Mouse (Mus musculus): ENCODE data around the gene 1700028J19Rik. TPM values are rescaled to one million over a fixed set of nuclear protein-coding genes. Genes with fewer than 3 reads are reported as not detected.

The 1700028J19Rik gene
- polyA plus RNA-seq (2015; fragmentation: Nextera tagmentation; extraction: Ambion mirVana) = 0.96 and 0.97 TPM in 2 replicates

DNA sequence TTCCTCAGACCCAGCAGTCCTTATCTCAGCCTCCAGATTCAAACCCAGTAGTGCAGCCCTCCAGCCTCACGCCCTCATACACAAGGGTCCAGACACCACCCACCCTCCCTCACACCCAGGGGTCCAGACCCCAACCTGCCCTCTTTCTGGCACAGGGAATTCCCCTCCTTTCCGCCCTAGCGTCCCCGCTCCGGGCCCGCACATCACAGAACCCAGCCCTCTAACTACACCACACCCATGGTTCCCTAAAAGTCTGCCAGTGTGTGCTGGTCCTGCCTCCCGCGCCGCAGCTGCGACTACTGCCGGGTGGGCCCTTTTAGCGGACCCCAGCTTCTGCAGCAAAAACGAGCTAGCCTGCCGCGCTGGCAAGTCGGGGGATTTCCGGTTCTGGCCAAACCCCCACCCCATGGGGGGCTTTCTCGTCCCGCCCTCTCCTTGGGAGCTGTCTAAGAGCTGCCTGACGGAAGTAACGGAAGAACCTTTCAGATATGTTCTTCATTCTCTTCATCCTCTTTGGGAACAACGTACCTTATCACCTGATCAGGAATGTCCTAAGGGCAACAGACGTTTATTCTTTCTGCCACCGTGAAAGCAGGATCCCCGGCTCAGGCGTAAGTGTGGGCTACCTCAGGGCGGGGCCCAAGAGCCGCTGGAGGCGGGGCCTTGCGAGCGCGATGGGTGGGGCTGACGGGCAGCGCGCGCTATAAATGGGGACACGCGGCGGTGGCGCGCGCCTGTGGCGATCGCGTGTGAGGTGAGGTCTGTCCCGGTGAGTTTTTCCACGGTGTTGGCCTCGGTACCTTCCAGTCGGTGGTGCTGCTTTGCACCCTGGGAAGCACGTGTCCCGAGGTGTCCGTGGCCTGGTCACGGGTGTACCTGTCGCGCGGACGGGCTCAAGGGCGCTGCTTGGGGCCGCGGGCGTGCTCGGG, at the start of gene 1700028J19Rik, which contains the start of gene 2410002F23Rik:
Gene 1700028J19Rik, minus strand, starts transcription at position 641 of the 929 bp plus-strand sequence.
Gene 2410002F23Rik, plus strand, starts transcription at position 668 of the 929 bp plus-strand sequence.
- Histone ChIP-seq H3K27ac (ENCODE audit: low read length) (peak within 1 kb of the TSS; percentile 94), H3K27me3 (ENCODE audit: control insufficient read depth, insufficient read depth, low read depth, low read length) (no peaks in the 10 kb centered on the region), H3K36me3 (ENCODE audit: control insufficient read depth, insufficient read depth, low read length) (peaks cover 16% of the 10 kb centered on the region), H3K4me1 (replicated peaks; ENCODE audit: control insufficient read depth, insufficient read depth, low read length) (peaks cover 10% of the 10 kb centered on the region), H3K9me3 (ENCODE audit: control insufficient read depth, low read length) (no peaks in the 10 kb centered on the region), H3K4me2 (ENCODE audit: low read depth, low read length) (peak within 1 kb of the TSS; percentile 54), H3K9ac (ENCODE audit: low read length) (peak within 1 kb of the TSS; percentile 95), H3K4me3 (ENCODE audit: low read length) (peak within 1 kb of the TSS; percentile 84)
- ATAC-seq (ENCODE audit: low read depth) = peak; percentile 91
- WGBS = under 1% methylated on average over 62 of the region's 62 CpGs

DNA sequence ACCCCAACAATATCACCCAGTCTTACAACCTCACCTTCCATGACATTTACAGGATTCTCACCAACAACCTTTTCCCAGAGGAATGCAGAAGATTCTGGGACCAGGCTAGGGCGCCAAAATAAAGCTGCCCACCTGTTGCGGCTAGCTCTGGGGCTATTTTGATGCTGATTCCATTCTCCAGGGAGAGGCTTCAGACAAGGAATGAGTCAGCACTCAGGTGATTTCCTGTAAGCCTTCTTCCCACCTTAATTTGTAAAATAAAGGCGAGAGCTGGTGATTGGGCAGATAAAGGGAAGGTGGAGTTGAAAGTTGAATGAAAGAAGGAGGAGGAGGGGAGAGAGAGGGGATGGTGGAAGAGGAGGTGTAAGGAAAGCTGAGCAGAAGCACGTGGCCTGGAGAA, 44.9 kb upstream of the 1700028J19Rik start:
- no peak overlapping the region for H3K4me3 ChIP-seq (ENCODE audit: low read length)
- no peaks in the 10 kb centered on the region; the same call in 1 of the 2 replicates for H3K9me3 ChIP-seq (ENCODE audit: control insufficient read depth, low read length)
- no peaks in the 10 kb centered on the region for H3K27me3 ChIP-seq (ENCODE audit: control insufficient read depth, insufficient read depth, low read depth, low read length)
- H3K27ac ChIP-seq (ENCODE audit: low read length) = no peak overlapping the region
- H3K36me3 ChIP-seq (ENCODE audit: control insufficient read depth, insufficient read depth, low read length) = no peaks in the 10 kb centered on the region
- H3K4me2 ChIP-seq (ENCODE audit: low read depth, low read length) = no peak overlapping the region
- 52% methylated on average over 4 of the region's 4 CpGs for WGBS
- H3K4me1 ChIP-seq (replicated peaks; ENCODE audit: control insufficient read depth, insufficient read depth, low read length) = no peaks in the 10 kb centered on the region
- ATAC-seq (ENCODE audit: low read depth) = no peak
- no peak overlapping the region for H3K9ac ChIP-seq (ENCODE audit: low read length)

GRCm38 (mm10) chr7:44290986-44291385, 44.5 kb upstream of the 1700028J19Rik start:
- 68% methylated on average over 4 of the region's 4 CpGs for WGBS
- no peak overlapping the region for H3K9ac ChIP-seq (ENCODE audit: low read length)
- no peak overlapping the region for H3K27ac ChIP-seq (ENCODE audit: low read length)
- no peaks in the 10 kb centered on the region for H3K36me3 ChIP-seq (ENCODE audit: control insufficient read depth, insufficient read depth, low read length)
- no peak overlapping the region for H3K4me3 ChIP-seq (ENCODE audit: low read length)
- no peaks in the 10 kb centered on the region for H3K27me3 ChIP-seq (ENCODE audit: control insufficient read depth, insufficient read depth, low read depth, low read length)
- no peaks in the 10 kb centered on the region; the same call in 1 of the 2 replicates for H3K9me3 ChIP-seq (ENCODE audit: control insufficient read depth, low read length)
- no peak overlapping the region for H3K4me2 ChIP-seq (ENCODE audit: low read depth, low read length)
- ATAC-seq (ENCODE audit: low read depth) = no peak
- H3K4me1 ChIP-seq (replicated peaks; ENCODE audit: control insufficient read depth, insufficient read depth, low read length) = no peaks in the 10 kb centered on the region

GRCm38 (mm10) chr7:44287760-44288159, 41.3 kb upstream of the 1700028J19Rik start:
- Histone ChIP-seq H3K9ac (ENCODE audit: low read length) (no peak overlapping the region), H3K9me3 (ENCODE audit: control insufficient read depth, low read length) (no peaks in the 10 kb centered on the region; the same call in 1 of the 2 replicates), H3K4me1 (replicated peaks; ENCODE audit: control insufficient read depth, insufficient read depth, low read length) (no peaks in the 10 kb centered on the region), H3K27ac (ENCODE audit: low read length) (no peak overlapping the region), H3K36me3 (ENCODE audit: control insufficient read depth, insufficient read depth, low read length) (no peaks in the 10 kb centered on the region), H3K27me3 (ENCODE audit: control insufficient read depth, insufficient read depth, low read depth, low read length) (no peaks in the 10 kb centered on the region), H3K4me2 (ENCODE audit: low read depth, low read length) (no peak overlapping the region), H3K4me3 (ENCODE audit: low read length) (no peak overlapping the region)
- no peak for ATAC-seq (ENCODE audit: low read depth)
- 45% methylated on average over 7 of the region's 7 CpGs for WGBS

DNA sequence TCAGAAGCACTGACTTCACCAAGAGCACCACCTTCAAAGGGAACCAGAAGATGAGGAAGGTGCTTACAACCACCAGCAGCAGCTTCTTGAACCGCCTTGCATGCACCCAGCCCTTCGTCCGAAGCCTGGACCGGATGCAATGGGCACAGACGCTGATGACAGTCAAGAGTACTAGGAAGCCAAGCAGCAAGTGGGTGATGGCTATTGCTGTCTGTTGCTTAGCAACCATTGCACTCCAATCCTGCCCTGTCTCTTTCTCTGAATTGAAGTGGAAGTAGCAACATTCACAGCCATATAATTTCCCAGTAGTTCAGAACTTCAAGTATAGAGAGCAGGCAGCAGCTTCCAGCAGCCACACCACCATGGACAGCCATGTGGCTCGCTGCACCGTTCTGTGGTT, 35.1 kb upstream of the 1700028J19Rik start:
- H3K27ac ChIP-seq (ENCODE audit: low read length) = no peak overlapping the region
- H3K27me3 ChIP-seq (ENCODE audit: control insufficient read depth, insufficient read depth, low read depth, low read length) = no peaks in the 10 kb centered on the region
- 66% methylated on average over 7 of the region's 7 CpGs for WGBS
- H3K4me2 ChIP-seq (ENCODE audit: low read depth, low read length) = no peak overlapping the region
- no peak for ATAC-seq (ENCODE audit: low read depth)
- H3K4me1 ChIP-seq (replicated peaks; ENCODE audit: control insufficient read depth, insufficient read depth, low read length) = no peaks in the 10 kb centered on the region
- no peaks in the 10 kb centered on the region; the same call in 1 of the 2 replicates for H3K9me3 ChIP-seq (ENCODE audit: control insufficient read depth, low read length)
- no peaks in the 10 kb centered on the region for H3K36me3 ChIP-seq (ENCODE audit: control insufficient read depth, insufficient read depth, low read length)
- no peak overlapping the region for H3K4me3 ChIP-seq (ENCODE audit: low read length)
- H3K9ac ChIP-seq (ENCODE audit: low read length) = no peak overlapping the region

DNA sequence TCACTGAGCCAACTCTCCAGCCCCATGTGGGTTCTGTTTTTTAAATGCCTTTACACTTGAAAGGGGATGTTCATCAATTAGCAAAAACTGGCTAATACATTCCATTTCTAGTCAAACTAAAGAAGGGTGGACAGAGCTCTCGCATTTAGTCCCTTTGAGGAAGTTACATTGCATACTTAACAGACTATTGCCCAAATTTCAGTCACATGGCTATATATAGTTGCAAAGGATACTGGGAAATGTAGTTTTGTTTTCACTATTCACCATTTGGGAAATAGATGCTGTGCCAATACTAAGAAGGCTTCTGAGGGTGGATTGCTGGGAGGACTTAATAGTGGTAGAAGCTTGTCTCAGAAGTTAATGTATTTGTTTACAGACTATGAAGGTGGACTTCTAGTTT, 34.5 kb upstream of the 1700028J19Rik start:
- no peak for ATAC-seq (ENCODE audit: low read depth)
- no peak overlapping the region for H3K27ac ChIP-seq (ENCODE audit: low read length)
- H3K36me3 ChIP-seq (ENCODE audit: control insufficient read depth, insufficient read depth, low read length) = no peaks in the 10 kb centered on the region
- no peak overlapping the region for H3K9ac ChIP-seq (ENCODE audit: low read length)
- no peaks in the 10 kb centered on the region for H3K9me3 ChIP-seq (ENCODE audit: control insufficient read depth, low read length)
- no peaks in the 10 kb centered on the region for H3K27me3 ChIP-seq (ENCODE audit: control insufficient read depth, insufficient read depth, low read depth, low read length)
- H3K4me2 ChIP-seq (ENCODE audit: low read depth, low read length) = no peak overlapping the region
- no peak overlapping the region for H3K4me3 ChIP-seq (ENCODE audit: low read length)
- no peaks in the 10 kb centered on the region for H3K4me1 ChIP-seq (replicated peaks; ENCODE audit: control insufficient read depth, insufficient read depth, low read length)
- 45% methylated on average over 1 of the region's 1 CpGs for WGBS

DNA sequence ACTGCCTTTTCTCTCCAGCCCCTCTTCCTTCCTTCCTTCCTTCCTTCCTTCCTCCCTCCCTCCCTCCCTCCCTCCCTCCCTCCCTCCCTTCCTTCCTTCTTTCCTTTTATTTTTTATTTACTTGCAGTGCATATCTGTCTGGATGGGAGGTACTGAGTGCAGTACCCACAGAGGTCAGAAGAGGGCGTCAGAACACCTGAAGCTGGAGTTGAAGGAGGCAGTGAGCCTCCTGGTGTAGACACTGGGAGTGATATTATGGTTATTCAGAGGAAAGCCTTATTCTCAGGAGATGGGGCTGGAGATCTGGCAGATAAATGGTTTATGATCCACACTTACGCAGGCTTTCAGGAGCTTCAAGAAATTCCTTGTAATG, 30.7 kb upstream of the 1700028J19Rik start:
- Histone ChIP-seq H3K27me3 (ENCODE audit: control insufficient read depth, insufficient read depth, low read depth, low read length) (peaks cover 4% of the 10 kb centered on the region; the same call in 1 of the 2 replicates), H3K4me1 (replicated peaks; ENCODE audit: control insufficient read depth, insufficient read depth, low read length) (no peaks in the 10 kb centered on the region), H3K9ac (ENCODE audit: low read length) (no peak overlapping the region), H3K36me3 (ENCODE audit: control insufficient read depth, insufficient read depth, low read length) (no peaks in the 10 kb centered on the region), H3K4me3 (ENCODE audit: low read length) (no peak overlapping the region), H3K4me2 (ENCODE audit: low read depth, low read length) (no peak overlapping the region), H3K27ac (ENCODE audit: low read length) (no peak overlapping the region), H3K9me3 (ENCODE audit: control insufficient read depth, low read length) (no peaks in the 10 kb centered on the region)
- 45% methylated on average over 2 of the region's 2 CpGs for WGBS
- ATAC-seq (ENCODE audit: low read depth) = no peak

DNA sequence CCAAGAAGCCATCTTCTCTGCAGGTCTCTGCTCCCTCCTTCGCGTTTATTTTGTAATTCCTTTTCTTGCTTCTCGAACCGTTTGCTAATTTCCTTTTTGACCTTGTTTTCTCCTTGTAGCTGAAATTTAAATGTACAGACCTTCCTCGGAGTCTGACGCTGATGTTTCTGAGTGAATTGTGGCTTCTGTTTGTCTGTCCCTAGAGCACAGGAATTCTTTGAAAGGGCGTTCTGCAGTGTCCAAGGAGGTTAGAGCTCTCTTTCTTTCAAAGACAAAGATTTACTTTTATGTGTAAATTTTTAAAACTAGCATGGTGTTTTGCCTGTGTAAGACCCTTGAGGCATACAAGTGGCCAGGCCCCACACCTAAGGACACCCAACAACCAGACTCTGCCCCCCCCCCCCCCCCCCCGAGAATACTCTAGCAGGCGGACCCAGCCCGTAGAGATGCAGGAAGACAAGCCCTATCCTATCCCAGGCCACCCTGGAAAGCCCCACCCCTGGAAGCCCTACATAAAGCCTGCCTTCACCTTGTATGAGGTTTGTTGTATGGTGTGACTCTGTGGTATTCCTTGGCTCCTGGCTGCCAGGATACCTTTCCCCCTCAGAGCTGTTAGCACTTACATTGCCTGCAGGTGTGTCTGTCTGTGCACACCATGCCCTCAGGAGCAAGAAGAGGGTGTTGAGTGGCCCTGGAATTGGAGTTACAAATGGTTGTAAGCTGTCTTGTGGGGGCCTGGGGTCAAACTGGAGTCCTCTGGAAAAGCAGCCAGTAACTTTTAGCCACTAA, 30.2 kb upstream of the 1700028J19Rik start:
- Histone ChIP-seq H3K27ac (ENCODE audit: low read length) (no peak overlapping the region), H3K4me2 (ENCODE audit: low read depth, low read length) (no peak overlapping the region), H3K9ac (ENCODE audit: low read length) (no peak overlapping the region), H3K36me3 (ENCODE audit: control insufficient read depth, insufficient read depth, low read length) (no peaks in the 10 kb centered on the region), H3K4me3 (ENCODE audit: low read length) (no peak overlapping the region), H3K9me3 (ENCODE audit: control insufficient read depth, low read length) (no peaks in the 10 kb centered on the region), H3K27me3 (ENCODE audit: control insufficient read depth, insufficient read depth, low read depth, low read length) (peaks cover 4% of the 10 kb centered on the region; the same call in 1 of the 2 replicates), H3K4me1 (replicated peaks; ENCODE audit: control insufficient read depth, insufficient read depth, low read length) (no peaks in the 10 kb centered on the region)
- WGBS = 68% methylated on average over 8 of the region's 10 CpGs
- no peak for ATAC-seq (ENCODE audit: low read depth)

DNA sequence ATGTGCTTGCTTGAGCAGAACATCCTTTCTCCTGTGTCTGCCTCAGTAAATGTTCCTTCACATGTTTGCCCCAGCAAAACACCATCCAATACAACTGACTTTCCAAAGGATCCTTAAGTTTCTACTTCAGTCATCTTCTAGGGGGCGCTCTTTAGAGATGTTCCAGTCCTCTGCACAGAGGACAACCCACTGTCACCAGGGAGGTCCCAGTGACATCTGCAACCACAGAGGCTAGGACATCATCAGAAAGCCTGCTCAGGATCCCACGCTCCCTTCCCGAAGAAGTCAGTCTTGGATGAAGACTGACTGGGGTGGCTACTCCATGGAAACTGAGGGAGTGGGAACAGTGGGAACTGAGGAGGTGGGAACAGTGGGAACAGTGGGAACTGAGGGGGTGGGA, 29.1 kb upstream of the 1700028J19Rik start:
- ATAC-seq (ENCODE audit: low read depth) = no peak
- H3K4me2 ChIP-seq (ENCODE audit: low read depth, low read length) = no peak overlapping the region
- no peaks in the 10 kb centered on the region for H3K9me3 ChIP-seq (ENCODE audit: control insufficient read depth, low read length)
- H3K27me3 ChIP-seq (ENCODE audit: control insufficient read depth, insufficient read depth, low read depth, low read length) = peaks cover 4% of the 10 kb centered on the region; the same call in 1 of the 2 replicates
- no peak overlapping the region for H3K4me3 ChIP-seq (ENCODE audit: low read length)
- no peak overlapping the region for H3K9ac ChIP-seq (ENCODE audit: low read length)
- WGBS = 68% methylated on average over 3 of the region's 3 CpGs
- no peaks in the 10 kb centered on the region for H3K36me3 ChIP-seq (ENCODE audit: control insufficient read depth, insufficient read depth, low read length)
- no peak overlapping the region for H3K27ac ChIP-seq (ENCODE audit: low read length)
- no peaks in the 10 kb centered on the region for H3K4me1 ChIP-seq (replicated peaks; ENCODE audit: control insufficient read depth, insufficient read depth, low read length)

Data from lung, embryonic 16.5 days (tissue).